Mouse (Mus musculus) spleen, adult 2 months (tissue): ENCODE measurements around the gene Six1. TPM values are rescaled to one million over a fixed set of nuclear protein-coding genes. Genes with fewer than 3 reads are reported as not detected.

Source experiments
- DNase-seq, 2 experiments: peaks; one replicate each; pipeline versions ENCODE4 v3.0.0 to v3.0.0-alpha.2; 2012 to 2021; ENCODE audit warnings: low spot score in 2 of 2, low read depth in 1 of 2
- H3K27ac ChIP-seq: fragments of 200-500 bp; 2 replicates; pipeline ENCODE4 v1.5.1; 2012; ENCODE audit warnings: low read length, inconsistent platforms; ENCODE audit not compliant: insufficient read depth
- H3K27me3 ChIP-seq: fragments of 200-500 bp; 2 replicates; pipeline ENCODE4 v1.6.1; 2012; ENCODE audit warnings: mild to moderate bottlenecking, moderate library complexity, low read length, inconsistent platforms; ENCODE audit not compliant: control insufficient read depth, insufficient read depth
- H3K36me3 ChIP-seq: fragments of 200-500 bp; 2 replicates; pipeline ENCODE4 v1.6.1; 2012; ENCODE audit warnings: mild to moderate bottlenecking, low read length, inconsistent platforms; ENCODE audit not compliant: control insufficient read depth, insufficient read depth
- H3K4me1 ChIP-seq: fragments of 200-500 bp; 2 replicates; pipeline ENCODE4 v1.6.1; 2011; ENCODE audit warnings: inconsistent platforms; ENCODE audit not compliant: control insufficient read depth, insufficient read depth, insufficient read length
- H3K4me3 ChIP-seq: fragments of 200-500 bp; 2 replicates; pipeline ENCODE4 v1.5.1; 2011; ENCODE audit warnings: mild to moderate bottlenecking, inconsistent platforms; ENCODE audit not compliant: insufficient read depth, insufficient read length; ENCODE audit errors: extremely low read depth
- CTCF ChIP-seq: fragments of 200-500 bp; IDR thresholded peaks from 2 replicates; pipeline ENCODE4 v1.5.1; 2011; ENCODE audit warnings: mild to moderate bottlenecking, inconsistent platforms; ENCODE audit not compliant: insufficient read depth, insufficient read length, insufficient replicate concordance; ENCODE audit errors: extremely low read depth
- POLR2A ChIP-seq: fragments of 200-500 bp; IDR thresholded peaks from 2 replicates; pipeline ENCODE4 v1.6.1; 2011; ENCODE audit warnings: low read depth, low read length, inconsistent platforms
- WGBS: fragments of 180-500 bp; shearing (Covaris S2); methylation state at CpG from one replicate; pipeline ENCODE4 v1.1.7; 2018; 5-methylcytosine and 5-hydroxymethylcytosine counted together
- polyA plus RNA-seq: library from polyadenylated mRNA; depleted of rRNA; stranded (reverse); fragments of >200 nt; gene quantifications from 2 replicates; pipeline ENCODE4 v1.2.3, GENCODE M21; 2012

Gene Six1
- polyA plus RNA-seq, 1 experiment: not detected

DNA sequence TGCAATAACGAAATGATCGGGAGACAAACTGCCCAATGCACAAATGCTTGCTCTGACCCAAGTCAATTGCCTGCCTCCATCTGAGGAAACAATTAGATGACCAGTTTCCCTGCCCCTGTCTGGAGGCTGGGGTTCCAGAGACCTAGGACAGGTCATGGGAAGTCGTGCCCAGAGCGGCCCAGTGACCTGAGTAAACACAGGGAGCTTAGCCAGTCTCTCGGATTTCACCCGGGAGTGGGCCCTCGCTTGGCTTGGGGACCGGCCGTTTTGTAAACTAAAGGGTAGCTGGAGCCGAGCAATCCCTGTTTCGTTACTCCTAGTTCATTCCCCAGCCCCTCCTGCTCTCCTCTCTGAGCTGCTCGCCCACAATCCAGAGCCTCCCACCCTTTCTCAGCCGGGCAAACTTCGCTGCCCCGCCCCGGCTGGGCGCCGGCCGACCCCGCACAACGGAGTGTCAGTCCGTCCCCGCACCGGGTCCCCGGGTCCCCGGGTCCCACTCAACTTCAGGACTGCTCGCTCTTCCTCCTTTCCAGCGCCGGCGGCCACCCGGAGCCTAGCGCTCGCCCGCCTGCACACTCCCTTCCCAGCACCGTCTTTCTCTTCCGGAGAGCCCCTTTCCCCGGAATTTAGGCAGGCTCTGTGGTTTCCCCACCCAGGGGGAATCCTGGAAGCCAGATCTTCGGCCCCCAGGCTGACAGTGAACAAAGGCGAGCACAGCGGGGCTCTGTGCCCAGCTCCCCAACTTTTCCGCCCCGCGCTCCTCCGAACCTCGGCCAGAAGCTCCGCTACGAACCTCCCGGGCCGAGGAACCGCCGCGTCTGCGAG is 9.3 kb downstream of the Six1 start:
- peaks cover 43% of the 10 kb centered on the region for H3K27me3 ChIP-seq

DNA sequence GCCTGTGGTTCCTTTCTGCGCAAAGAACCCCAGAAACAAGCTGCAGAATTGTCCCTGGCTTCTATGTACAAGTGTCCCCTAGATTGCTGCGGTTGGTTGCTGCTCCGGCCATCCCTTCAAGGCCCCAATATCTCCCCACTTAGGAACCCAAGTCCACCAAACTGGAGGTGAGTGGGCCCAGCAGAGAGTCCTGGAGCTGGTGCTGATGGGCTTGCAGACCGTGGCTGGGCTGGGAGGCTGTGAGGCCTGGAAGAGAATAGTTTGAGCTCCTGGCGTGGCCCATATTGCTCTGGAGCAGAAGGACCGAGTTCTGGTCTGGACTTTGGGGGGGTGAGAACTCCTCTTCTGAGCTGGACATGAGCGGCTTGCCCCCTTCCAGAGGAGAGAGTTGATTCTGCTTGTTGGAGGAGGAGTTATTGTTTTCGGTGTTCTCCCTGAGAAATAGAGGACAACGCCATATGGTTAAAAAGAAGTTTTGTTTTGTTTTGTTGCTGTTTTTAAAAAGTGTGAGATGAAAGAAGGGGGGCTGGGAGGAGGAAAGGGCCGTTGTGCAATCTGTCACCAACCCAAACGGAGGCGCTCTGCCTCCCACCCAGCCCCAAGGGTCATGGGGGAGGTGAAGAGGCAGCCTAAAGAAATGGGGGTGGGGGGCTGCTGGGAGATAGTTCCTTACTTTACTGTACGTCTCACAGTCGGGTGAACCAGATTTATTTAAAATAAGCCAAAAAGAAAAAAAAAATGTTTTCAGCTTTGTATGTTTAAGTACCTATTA is 10.1 kb downstream of the Six1 start:
- H3K4me3 ChIP-seq: no peak overlapping the region
- WGBS: 12% methylated on average over 14 of the region's 14 CpGs
- DNase-seq: no peak
- TF ChIP-seq CTCF: no peak
- no peak for TF ChIP-seq POLR2A
- peaks cover 9% of the 10 kb centered on the region; the same call in 1 of the 2 replicates for H3K4me1 ChIP-seq
- no peak overlapping the region for H3K27ac ChIP-seq
- peaks cover 47% of the 10 kb centered on the region for H3K27me3 ChIP-seq
- no peaks in the 10 kb centered on the region for H3K36me3 ChIP-seq

More for the DNA sequence above, 9.3 kb downstream of the Six1 start:
- Histone ChIP-seq H3K27ac (no peak overlapping the region), H3K4me1 (peaks cover 9% of the 10 kb centered on the region; the same call in 1 of the 2 replicates), H3K36me3 (no peaks in the 10 kb centered on the region), H3K4me3 (peak overlapping the region; percentile 5; the same call in 1 of the 2 replicates)
- WGBS: 2% methylated on average over 53 of the region's 53 CpGs
- TF ChIP-seq CTCF: no peak
- TF ChIP-seq POLR2A: no peak
- DNase-seq: no peak

DNA sequence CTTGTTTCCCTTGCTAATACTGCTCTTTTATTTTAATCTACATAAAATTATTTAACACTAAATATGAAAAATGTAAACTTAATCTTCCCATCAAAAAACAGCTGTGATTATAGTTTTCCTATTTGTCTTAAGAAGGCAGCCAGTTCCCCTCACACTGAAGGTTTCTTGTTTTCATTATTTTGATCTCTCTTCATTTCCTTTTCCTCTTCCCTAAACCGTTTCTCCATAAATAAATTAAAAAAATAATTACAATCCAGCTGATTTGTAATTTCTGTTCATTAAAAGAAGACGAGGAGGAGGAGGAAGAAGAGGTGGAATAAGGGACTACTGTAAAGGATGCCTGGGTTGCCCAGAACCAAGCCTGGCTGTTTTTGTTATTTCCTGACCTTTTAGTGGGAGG is 10.8 kb downstream of the Six1 start:
- no peaks in the 10 kb centered on the region for H3K36me3 ChIP-seq
- H3K27ac ChIP-seq: no peak overlapping the region
- peaks cover 47% of the 10 kb centered on the region for H3K27me3 ChIP-seq
- 11% methylated on average over 2 of the region's 2 CpGs for WGBS
- TF ChIP-seq CTCF (no peak), POLR2A (no peak)
- H3K4me3 ChIP-seq: no peak overlapping the region
- DNase-seq: no peak
- peaks cover 9% of the 10 kb centered on the region; the same call in 1 of the 2 replicates for H3K4me1 ChIP-seq

DNA sequence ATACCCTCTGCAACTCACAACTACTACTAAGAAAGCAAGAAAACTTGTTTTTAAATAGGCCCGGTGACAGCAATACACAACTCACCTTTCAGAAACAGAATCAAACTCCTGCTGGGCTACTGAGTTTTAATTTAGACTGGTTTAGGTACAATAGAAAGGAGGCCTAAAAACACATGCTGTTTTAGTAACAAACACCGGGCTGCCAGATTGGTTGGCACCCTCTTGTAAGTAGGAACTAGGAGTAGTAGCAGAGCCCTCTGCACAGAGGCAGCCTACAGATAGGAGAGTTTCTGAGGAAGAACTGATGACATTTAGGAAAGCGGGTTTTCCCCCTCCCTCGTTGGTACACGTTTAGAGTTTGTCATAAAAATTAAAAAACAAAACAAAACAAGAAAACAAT is 11.3 kb downstream of the Six1 start:
- Histone ChIP-seq H3K4me1 (peaks cover 9% of the 10 kb centered on the region; the same call in 1 of the 2 replicates), H3K36me3 (no peaks in the 10 kb centered on the region), H3K27me3 (peaks cover 47% of the 10 kb centered on the region), H3K27ac (no peak overlapping the region), H3K4me3 (no peak overlapping the region)
- TF ChIP-seq CTCF (no peak), POLR2A (no peak)
- 6% methylated on average over 5 of the region's 5 CpGs for WGBS
- DNase-seq: no peak

DNA sequence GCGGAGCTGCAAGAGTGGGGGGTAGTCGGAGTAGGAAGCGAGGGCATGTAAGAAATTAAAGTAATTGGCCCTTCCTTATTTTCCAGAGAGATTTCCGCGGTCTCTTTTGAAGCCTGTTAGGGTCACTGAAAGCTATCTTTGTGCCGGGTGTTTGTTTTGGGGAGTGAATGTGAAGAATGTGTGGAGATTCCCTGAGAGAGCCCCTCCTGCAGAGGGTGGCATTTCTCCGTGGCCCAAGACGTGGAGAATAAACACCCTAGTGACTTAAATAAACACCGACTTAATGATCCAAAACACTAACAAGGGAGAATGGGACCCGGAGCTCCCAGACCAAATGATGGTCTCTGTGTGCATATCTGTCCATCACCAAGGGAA is 12.4 kb downstream of the Six1 start:
- WGBS: 6% methylated on average over 10 of the region's 10 CpGs
- Histone ChIP-seq H3K4me1 (peaks cover 4% of the 10 kb centered on the region; the same call in 1 of the 2 replicates), H3K4me3 (no peak overlapping the region), H3K36me3 (no peaks in the 10 kb centered on the region), H3K27ac (no peak overlapping the region), H3K27me3 (peaks cover 46% of the 10 kb centered on the region)
- no peak for DNase-seq
- TF ChIP-seq POLR2A: no peak
- TF ChIP-seq CTCF: no peak

DNA sequence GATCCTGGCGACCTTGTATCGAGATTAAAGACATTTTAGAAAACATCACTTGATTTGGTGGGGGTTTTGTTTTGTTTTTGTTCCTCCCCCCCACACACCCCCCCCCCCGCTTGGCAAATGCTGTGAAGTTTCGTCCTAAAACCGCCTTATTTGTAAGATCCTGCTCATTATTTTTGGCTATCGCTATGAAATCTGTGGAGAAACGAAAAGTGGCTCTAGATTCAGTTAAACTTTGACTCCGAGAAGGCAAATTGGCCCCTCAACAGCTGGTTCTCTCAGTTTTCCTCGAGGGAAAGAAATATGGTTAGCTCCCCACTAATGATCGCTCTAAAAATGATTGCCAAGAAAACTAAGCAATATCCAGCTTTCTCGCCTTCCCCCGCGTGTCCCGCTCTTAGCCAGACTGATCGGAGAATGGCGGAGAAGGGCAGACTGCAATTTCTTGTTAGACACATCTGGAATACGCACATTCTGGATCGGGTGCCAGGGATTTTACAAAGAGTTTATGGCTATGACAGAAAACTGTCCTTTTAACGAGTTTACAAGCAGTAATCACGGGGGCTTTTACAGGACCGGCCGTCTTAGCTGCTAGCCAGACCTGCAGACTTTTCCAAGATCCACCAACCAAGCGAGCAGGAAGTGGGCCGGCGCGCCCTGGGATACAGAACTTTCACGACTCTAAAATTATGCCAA is 13.0 kb downstream of the Six1 start:
- Histone ChIP-seq H3K27ac (no peak overlapping the region), H3K4me1 (peaks cover 3% of the 10 kb centered on the region; the same call in 1 of the 2 replicates), H3K27me3 (peaks cover 42% of the 10 kb centered on the region)

More for the DNA sequence above, 13.0 kb downstream of the Six1 start:
- TF ChIP-seq CTCF: no peak
- no peak for TF ChIP-seq POLR2A
- Histone ChIP-seq H3K4me3 (no peak overlapping the region), H3K36me3 (no peaks in the 10 kb centered on the region)
- WGBS: 7% methylated on average over 27 of the region's 27 CpGs
- no peak for DNase-seq
